Mouse (Mus musculus) megakaryocyte-erythroid progenitor cell, adult 5-6 weeks (primary cell): ENCODE data around the gene Chst15. TPM values are rescaled to one million over a fixed set of nuclear protein-coding genes. Genes with fewer than 3 reads are reported as not detected.

Experiments
- ATAC-seq: replicated peaks from 2 replicates; pipeline ENCODE4 v1.8.0; 2016; ENCODE audit warnings: mild to moderate bottlenecking, inconsistent platforms; ENCODE audit not compliant: severe bottlenecking, poor library complexity, low FRiP score, low TSS enrichment
- total RNA-seq, 2 experiments: library from RNA; stranded (forward) in 1 of 2; stranded (reverse) in 1 of 2; fragments of 200-1000, 215-1000 nt in 1 of 2; fragments of >200 nt in 1 of 2; fragmentation: Nextera tagmentation in 1 of 2; gene quantifications; 2 replicates each; pipeline ENCODE4 v1.2.3; 2014 to 2017

Chst15 gene
- total RNA-seq, 2 experiments from 2014 or later: 13.8 to 18.4 TPM

GRCm38 (mm10) chr7:132305492-132306375 lies 11.3 kb downstream of the Chst15 start:
- peak; percentile 71 for ATAC-seq

GRCm38 (mm10) chr7:132304424-132305085 lies 12.5 kb downstream of the Chst15 start:
- no peak; the same call in 1 of the 2 replicates for ATAC-seq

- ATAC-seq: no peak
Measured at GRCm38 (mm10) chr7:132303988-132304387, 13.0 kb downstream of the Chst15 start.

- ATAC-seq: no peak
Measured at GRCm38 (mm10) chr7:132302508-132303241, 14.4 kb downstream of the Chst15 start.

GRCm38 (mm10) chr7:132299661-132300210 lies 17.3 kb downstream of the Chst15 start:
- ATAC-seq: no peak

GRCm38 (mm10) chr7:132298412-132298990 lies 18.5 kb downstream of the Chst15 start:
- ATAC-seq: no peak

- ATAC-seq: no peak
Measured at GRCm38 (mm10) chr7:132296661-132297443, 20.2 kb downstream of the Chst15 start.

- ATAC-seq: no peak
Measured at GRCm38 (mm10) chr7:132296132-132296531, 20.9 kb downstream of the Chst15 start.

- ATAC-seq: no peak
Measured at GRCm38 (mm10) chr7:132287340-132287664, 29.7 kb downstream of the Chst15 start.

- ATAC-seq: peak; percentile 59
Measured at GRCm38 (mm10) chr7:132286630-132287339, 30.2 kb downstream of the Chst15 start.

GRCm38 (mm10) chr7:132284795-132285194 lies 32.2 kb downstream of the Chst15 start:
- ATAC-seq: no peak

GRCm38 (mm10) chr7:132284048-132284737 lies 32.8 kb downstream of the Chst15 start:
- ATAC-seq: no peak

GRCm38 (mm10) chr7:132282576-132282975 lies 34.5 kb downstream of the Chst15 start:
- no peak for ATAC-seq

GRCm38 (mm10) chr7:132282161-132282560 lies 34.9 kb downstream of the Chst15 start:
- no peak for ATAC-seq

GRCm38 (mm10) chr7:132281753-132282152 lies 35.3 kb downstream of the Chst15 start:
- ATAC-seq: no peak

- peak; percentile 34; the same call in 1 of the 2 replicates for ATAC-seq
Measured at GRCm38 (mm10) chr7:132278658-132279057, 38.4 kb downstream of the Chst15 start.

- ATAC-seq: no peak
Measured at GRCm38 (mm10) chr7:132276287-132276686, 40.7 kb downstream of the Chst15 start.
